Mouse (Mus musculus) small intestine, adult 10 weeks (tissue): ENCODE data around the gene Shisa7. TPM values are rescaled to one million over a fixed set of nuclear protein-coding genes. Genes with fewer than 3 reads are reported as not detected.

Experiments
- polyA plus RNA-seq: library from polyadenylated mRNA; stranded (reverse); fragments of 350-450 nt; fragmentation: Illumina TruSeq; extraction: RNeasy Lipid Tissue Mini Kit (QIAGEN cat#74804); gene quantifications from one replicate; pipeline ENCODE4 v1.2.3, GENCODE M21; 2014; ENCODE audit warnings: low replicate concordance

Shisa7 gene
- 0.19 TPM for polyA plus RNA-seq

GRCm38 (mm10) chr7:4844245-4844916, at the start of gene Shisa7:
Gene Shisa7 (minus strand): TSS chr7:4844696.

GRCm38 (mm10) chr7:4876753-4877221, 32.3 kb upstream of the Shisa7 start, which contains the start of gene Isoc2a:
Gene Isoc2a (plus strand): TSS chr7:4877153.

GRCm38 (mm10) chr7:4870133-4870532, 25.6 kb upstream of the Shisa7 start, which contains the start of gene Isoc2b:
Gene Isoc2b (minus strand): TSS chr7:4870258.

GRCm38 (mm10) chr7:4812303-4813104, 32.0 kb downstream of the Shisa7 start, which contains the start of gene Ube2s:
Gene Ube2s (minus strand): TSS chr7:4812590.

GRCm38 (mm10) chr7:4792278-4793212, 52.0 kb downstream of the Shisa7 start, which contains the start of gene Rpl28:
Gene Rpl28 (plus strand): TSS chr7:4792874.

GRCm38 (mm10) chr7:4789436-4789935, 55.0 kb downstream of the Shisa7 start, which contains the start of gene Tmem238:
Gene Tmem238 (minus strand): TSS chr7:4789656.

GRCm38 (mm10) chr7:4782759-4783158, 61.7 kb downstream of the Shisa7 start, which contains the start of the genes Il11 and Tmem190:
Gene Il11 (minus strand): TSS chr7:4782859.
Gene Tmem190 (plus strand): TSS chr7:4782937.

Other genes with a start within 250 kb of the Shisa7 start
- 19.6 TPM for gene Ptprh, start 240.7 kb downstream of the Shisa7 start, polyA plus RNA-seq
- 28.1 TPM for gene Tmem86b, start 213.3 kb downstream of the Shisa7 start, polyA plus RNA-seq
- gene Ppp6r1, start 185.7 kb downstream of the Shisa7 start, polyA plus RNA-seq = 11.5 TPM
- gene Hspbp1, start 159.6 kb downstream of the Shisa7 start, polyA plus RNA-seq = not detected
- gene Brsk1, start 154.1 kb downstream of the Shisa7 start, polyA plus RNA-seq = not detected
- 4.2 TPM for gene Tmem150b, start 119.4 kb downstream of the Shisa7 start, polyA plus RNA-seq
- gene Kmt5c, start 104.6 kb downstream of the Shisa7 start, polyA plus RNA-seq = 2.5 TPM
- gene Cox6b2, start 91.6 kb downstream of the Shisa7 start, polyA plus RNA-seq = not detected
- not detected for gene Fam71e2, start 73.4 kb downstream of the Shisa7 start, polyA plus RNA-seq
- not detected for gene Il11, start 61.8 kb downstream of the Shisa7 start, polyA plus RNA-seq
- not detected for gene Tmem190, start 61.8 kb downstream of the Shisa7 start, polyA plus RNA-seq
- gene Tmem238, start 55.0 kb downstream of the Shisa7 start, polyA plus RNA-seq = 1.0 TPM
- gene Rpl28, start 51.8 kb downstream of the Shisa7 start, polyA plus RNA-seq = 4.2 TPM
- gene Ube2s, start 32.1 kb downstream of the Shisa7 start, polyA plus RNA-seq = 2.9 TPM
- 0.97 TPM for gene Isoc2b, start 25.6 kb upstream of the Shisa7 start, polyA plus RNA-seq
- gene Isoc2a, start 32.5 kb upstream of the Shisa7 start, polyA plus RNA-seq = 0.85 TPM
- gene Gm36210, start 61.8 kb upstream of the Shisa7 start, polyA plus RNA-seq = not detected
- gene Zfp628, start 70.5 kb upstream of the Shisa7 start, polyA plus RNA-seq = not detected
- gene Nat14, start 77.3 kb upstream of the Shisa7 start, polyA plus RNA-seq = 0.59 TPM
- gene Ssc5d, start 81.1 kb upstream of the Shisa7 start, polyA plus RNA-seq = not detected
- gene Sbk2, start 119.7 kb upstream of the Shisa7 start, polyA plus RNA-seq = not detected
- gene Sbk3, start 126.5 kb upstream of the Shisa7 start, polyA plus RNA-seq = not detected
- 8.2 TPM for gene Zfp579, start 151.5 kb upstream of the Shisa7 start, polyA plus RNA-seq
- not detected for gene Zfp524, start 169.7 kb upstream of the Shisa7 start, polyA plus RNA-seq
- 9.3 TPM for gene Fiz1, start 170.0 kb upstream of the Shisa7 start, polyA plus RNA-seq
- 0.48 TPM for gene Gm44973, start 170.8 kb upstream of the Shisa7 start, polyA plus RNA-seq
- 3.4 TPM for gene Zfp865, start 175.7 kb upstream of the Shisa7 start, polyA plus RNA-seq
- gene Ccdc106, start 175.9 kb upstream of the Shisa7 start, polyA plus RNA-seq = not detected
- gene 4632433K11Rik, start 189.4 kb upstream of the Shisa7 start, polyA plus RNA-seq = 1.6 TPM
- 6.2 TPM for gene Zfp784, start 193.8 kb upstream of the Shisa7 start, polyA plus RNA-seq
- gene Zfp580, start 206.8 kb upstream of the Shisa7 start, polyA plus RNA-seq = 0.56 TPM
- gene U2af2, start 217.4 kb upstream of the Shisa7 start, polyA plus RNA-seq = 11.5 TPM
- 0.63 TPM for gene Epn1, start 235.5 kb upstream of the Shisa7 start, polyA plus RNA-seq